Mouse (Mus musculus) myocyte (in vitro differentiated cells): ENCODE data around the gene Gm17660. TPM values are rescaled to one million over a fixed set of nuclear protein-coding genes. Genes with fewer than 3 reads are reported as not detected.

ENCODE experiments used
- H3K27me3 ChIP-seq: one replicate; pipeline ENCODE4 v1.6.1; 2011; ENCODE audit not compliant: control insufficient read depth, insufficient read depth, insufficient read length
- H3K36me3 ChIP-seq: one replicate; pipeline ENCODE4 v1.6.1; 2011; ENCODE audit not compliant: control insufficient read depth, insufficient read depth
- H3K4me2 ChIP-seq: one replicate; pipeline ENCODE4 v1.6.1; 2011; ENCODE audit warnings: low read depth, control low read depth
- H3K4me3 ChIP-seq: one replicate; pipeline ENCODE4 v1.5.1; 2011; ENCODE audit warnings: mild to moderate bottlenecking, control low read depth, moderate library complexity
- H3K79me2 ChIP-seq: one replicate; pipeline ENCODE4 v1.6.1; 2011; ENCODE audit not compliant: control insufficient read depth, insufficient read depth
- H3ac ChIP-seq: one replicate; pipeline ENCODE4 v1.6.1; 2011; ENCODE audit not compliant: control insufficient read depth, insufficient read length
- CEBPB ChIP-seq: IDR thresholded peaks from 2 replicates; pipeline ENCODE4 v1.6.1; 2011; ENCODE audit warnings: mild to moderate bottlenecking, moderate library complexity; ENCODE audit not compliant: poor library complexity, insufficient read depth, severe bottlenecking
- E2F4 ChIP-seq: IDR thresholded peaks from one replicate; pipeline ENCODE4 v1.6.1; 2011; ENCODE audit warnings: mild to moderate bottlenecking, control low read depth, moderate library complexity; ENCODE audit not compliant: insufficient read depth
- MAX ChIP-seq: IDR thresholded peaks from one replicate; pipeline ENCODE4 v1.6.1; 2011; ENCODE audit warnings: low read depth, mild to moderate bottlenecking, control low read depth
- MYOD1 ChIP-seq, 3 experiments: IDR thresholded peaks; one replicate each; pipeline ENCODE4 v1.6.1; 2011; ENCODE audit warnings: control low read depth in 2 of 3, low read depth in 2 of 3, mild to moderate bottlenecking in 2 of 3, moderate library complexity in 1 of 3; ENCODE audit not compliant: insufficient read length in 2 of 3, control insufficient read depth in 1 of 3
- MYOG ChIP-seq, 3 experiments: IDR thresholded peaks; one replicate each; pipeline ENCODE4 v1.6.1; 2011; ENCODE audit warnings: control low read depth in 2 of 3, low read depth in 2 of 3, mild to moderate bottlenecking in 2 of 3; ENCODE audit not compliant: insufficient read length in 2 of 3, control insufficient read depth in 1 of 3, insufficient read depth in 1 of 3
- POLR2A ChIP-seq: IDR thresholded peaks from one replicate; pipeline ENCODE4 v1.6.1; 2011; ENCODE audit warnings: low read depth, mild to moderate bottlenecking, control low read depth, moderate library complexity; ENCODE audit not compliant: insufficient read length
- POLR2AphosphoS2 ChIP-seq: IDR thresholded peaks from one replicate; pipeline ENCODE4 v1.6.1; 2011; ENCODE audit warnings: low read depth, control low read depth; ENCODE audit not compliant: insufficient read length
- REST ChIP-seq: IDR thresholded peaks from one replicate; pipeline ENCODE4 v1.6.1; 2011; ENCODE audit warnings: mild to moderate bottlenecking, control low read depth, moderate library complexity; ENCODE audit not compliant: insufficient read depth, insufficient read length
- SRF ChIP-seq: IDR thresholded peaks from one replicate; pipeline ENCODE4 v1.6.1; 2011; ENCODE audit warnings: low read depth; ENCODE audit not compliant: control insufficient read depth, insufficient read length
- TCF12 ChIP-seq: IDR thresholded peaks from one replicate; pipeline ENCODE4 v1.6.1; 2011; ENCODE audit warnings: mild to moderate bottlenecking, control low read depth; ENCODE audit not compliant: poor library complexity, insufficient read depth, severe bottlenecking
- TCF3 ChIP-seq: IDR thresholded peaks from one replicate; pipeline ENCODE4 v1.6.1; 2011; ENCODE audit warnings: low read depth, control low read depth; ENCODE audit not compliant: insufficient read length
- USF1 ChIP-seq: IDR thresholded peaks from one replicate; pipeline ENCODE4 v1.6.1; 2011; ENCODE audit warnings: low read depth, mild to moderate bottlenecking, control low read depth, moderate library complexity
- polyA plus RNA-seq: library from polyadenylated mRNA; unstranded; fragments of >200 nt; fragmentation: generic; extraction: Trizol; gene quantifications from one replicate; pipeline ENCODE4 v1.2.1, GENCODE M21; 2012; ENCODE audit warnings: missing spikeins

Gene Gm17660
- polyA plus RNA-seq, 1 experiment = not detected

DNA sequence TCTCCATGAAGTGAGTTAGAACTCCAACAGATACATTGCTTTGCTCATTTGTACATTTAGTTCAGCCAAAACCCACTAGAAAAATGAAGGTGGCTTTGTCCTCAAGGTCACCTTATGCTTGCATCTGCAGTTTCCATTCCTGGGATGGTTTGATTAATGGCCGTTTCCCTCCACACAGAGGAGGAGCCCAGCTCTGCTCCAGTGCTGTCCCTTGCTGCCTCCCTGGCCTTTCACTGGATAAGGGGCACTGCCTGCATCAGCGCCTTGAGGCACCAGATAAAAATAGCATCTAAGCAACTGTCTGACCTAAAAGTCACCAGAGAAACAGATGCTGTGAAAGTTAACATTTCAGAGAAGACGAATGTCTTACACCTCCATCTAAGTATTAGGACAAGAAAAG is 32.1 kb upstream of the Gm17660 start:
- H3K36me3 ChIP-seq = no peaks in the 10 kb centered on the region
- TF ChIP-seq REST (no peak), CEBPB (no peak)
- no peak overlapping the region for H3K4me2 ChIP-seq
- H3K4me3 ChIP-seq = no peak overlapping the region
- H3K79me2 ChIP-seq = no peaks in the 10 kb centered on the region
- no peak overlapping the region for H3ac ChIP-seq
- H3K27me3 ChIP-seq = no peaks in the 10 kb centered on the region

DNA sequence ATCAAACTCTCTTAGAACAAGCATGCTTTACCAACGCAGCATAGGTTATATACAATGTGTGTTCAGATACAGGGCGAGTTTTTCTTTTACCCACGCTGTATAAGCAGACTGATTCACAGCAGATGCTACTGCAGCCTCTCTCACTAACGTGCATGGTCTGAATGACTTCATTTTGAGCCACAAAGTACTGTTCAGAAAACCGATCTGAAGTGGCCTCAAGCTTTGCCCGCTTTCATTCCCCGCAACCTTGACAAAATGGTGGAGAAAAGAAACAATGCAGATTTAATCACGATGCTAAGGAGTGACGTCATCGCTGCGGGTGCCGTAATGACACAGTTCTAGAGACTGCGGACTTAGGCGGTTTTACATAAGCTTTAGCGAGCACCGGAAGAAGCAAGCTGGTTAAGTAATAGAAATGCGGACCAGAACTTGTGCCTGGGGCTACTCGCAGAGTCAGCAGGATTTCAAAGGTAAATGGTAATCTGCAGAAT is 31.5 kb upstream of the Gm17660 start:
- no peaks in the 10 kb centered on the region for H3K27me3 ChIP-seq
- H3K79me2 ChIP-seq = no peaks in the 10 kb centered on the region
- H3K4me2 ChIP-seq = no peak overlapping the region
- no peak overlapping the region for H3K4me3 ChIP-seq
- H3ac ChIP-seq = no peak overlapping the region
- no peak for TF ChIP-seq TCF12
- TF ChIP-seq E2F4 = no peak
- no peak for TF ChIP-seq REST
- TF ChIP-seq POLR2A = no peak
- TF ChIP-seq MYOD1 (IDR thresholded peaks at IDR 0.05; ENCODE audit: control insufficient read depth in 1 of 3, insufficient read length in 2 of 3, low read depth in 2 of 3) = no peak
- no peak for TF ChIP-seq SRF
- no peak for TF ChIP-seq MAX
- H3K36me3 ChIP-seq = no peaks in the 10 kb centered on the region

DNA sequence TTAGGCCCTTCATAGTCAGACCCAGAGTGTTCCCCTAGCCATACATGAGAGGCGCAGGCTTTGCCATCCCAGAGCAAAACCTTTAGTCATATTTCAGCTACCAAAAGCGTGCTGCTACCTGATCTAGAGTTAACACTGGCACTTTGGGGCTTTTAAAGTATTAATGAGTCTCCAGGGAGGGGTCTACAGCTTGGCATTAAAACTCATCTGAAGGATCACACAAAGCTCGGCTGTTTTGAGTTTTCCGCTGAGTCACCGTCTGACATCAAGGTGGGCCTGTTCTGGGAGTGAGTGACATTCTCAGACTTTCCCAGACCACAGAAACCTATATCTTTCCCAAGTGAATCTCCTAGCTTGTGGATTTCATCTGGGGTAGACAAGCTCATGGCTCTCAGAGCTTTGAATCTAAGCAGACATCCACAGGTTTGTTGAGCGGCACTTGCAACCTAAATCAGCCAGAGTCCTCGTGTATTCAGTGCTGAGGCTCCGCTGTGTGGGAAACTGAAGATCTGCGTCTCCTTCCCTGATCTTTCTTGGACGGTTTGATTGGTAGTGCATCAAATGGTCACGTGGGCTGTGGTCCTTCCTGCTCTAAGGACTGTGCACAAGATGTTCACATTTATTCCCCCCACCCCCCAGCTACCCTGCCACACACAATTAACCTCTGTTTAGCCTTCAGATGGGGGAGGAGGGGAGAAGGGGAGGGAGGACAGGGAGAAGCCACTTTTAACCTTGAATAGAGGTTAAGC is 30.9 kb upstream of the Gm17660 start:
- no peaks in the 10 kb centered on the region for H3K79me2 ChIP-seq
- H3ac ChIP-seq = no peak overlapping the region
- no peak overlapping the region for H3K4me3 ChIP-seq
- no peak overlapping the region for H3K4me2 ChIP-seq
- H3K27me3 ChIP-seq = no peaks in the 10 kb centered on the region
- no peaks in the 10 kb centered on the region for H3K36me3 ChIP-seq
- TF ChIP-seq CEBPB (no peak), MYOG (IDR thresholded peaks at IDR 0.05; ENCODE audit: control insufficient read depth in 1 of 3, insufficient read depth in 1 of 3, insufficient read length in 2 of 3, low read depth in 2 of 3) (no peak), SRF (no peak), USF1 (no peak), MAX (no peak), POLR2AphosphoS2 (no peak), TCF3 (no peak), MYOD1 (IDR thresholded peaks at IDR 0.05; ENCODE audit: control insufficient read depth in 1 of 3, insufficient read length in 2 of 3, low read depth in 2 of 3) (no peak), TCF12 (no peak), E2F4 (no peak), POLR2A (no peak), REST (no peak)

DNA sequence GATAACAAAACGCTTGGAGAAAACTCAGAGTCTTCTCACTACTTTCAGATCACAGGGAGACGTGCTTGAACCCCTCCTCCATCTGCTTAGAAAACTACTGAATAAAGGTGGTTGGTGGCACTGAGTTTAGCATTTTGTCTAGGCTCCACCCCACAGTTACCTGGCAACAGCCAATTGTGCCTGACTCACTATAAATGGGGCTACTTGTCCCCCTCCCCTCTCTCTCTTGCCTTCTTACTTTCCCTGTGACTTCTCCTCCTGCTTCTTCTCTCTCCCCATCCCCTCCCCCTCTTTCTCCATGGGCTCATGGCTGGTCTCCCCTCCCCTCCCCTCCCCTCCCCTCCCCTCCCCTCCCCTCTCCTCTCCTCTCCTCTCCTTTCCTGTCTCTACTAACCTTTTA is 26.7 kb upstream of the Gm17660 start:
- Histone ChIP-seq H3K36me3 (no peaks in the 10 kb centered on the region), H3K4me2 (no peak overlapping the region), H3K4me3 (no peak overlapping the region), H3K79me2 (no peaks in the 10 kb centered on the region), H3ac (no peak overlapping the region), H3K27me3 (peaks cover 9% of the 10 kb centered on the region)
- TF ChIP-seq TCF12 (no peak), CEBPB (no peak), E2F4 (no peak), POLR2A (no peak), POLR2AphosphoS2 (no peak), MAX (no peak), REST (no peak)

DNA sequence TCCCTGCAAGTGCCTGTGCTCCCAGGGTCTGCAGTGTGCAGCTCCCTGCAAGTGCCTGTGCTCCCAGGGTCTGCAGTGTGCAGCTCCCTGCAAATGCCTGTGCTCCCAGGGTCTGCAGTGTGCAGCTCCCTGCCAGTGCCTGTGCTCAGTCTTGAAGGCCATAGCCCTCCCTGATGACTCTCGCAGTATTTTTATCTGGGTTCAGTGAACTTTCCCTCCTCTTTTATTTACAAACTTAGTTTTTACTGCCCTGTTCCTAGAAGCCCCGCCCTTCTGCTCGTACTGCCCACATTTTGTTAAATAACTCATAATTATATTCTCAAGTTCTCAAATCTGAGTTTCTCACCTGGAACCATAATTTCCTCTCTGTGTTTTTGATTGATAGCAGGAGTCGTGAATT is 25.8 kb upstream of the Gm17660 start:
- no peak for TF ChIP-seq MAX
- no peaks in the 10 kb centered on the region for H3K79me2 ChIP-seq
- no peak overlapping the region for H3K4me2 ChIP-seq

More for the DNA sequence above, 25.8 kb upstream of the Gm17660 start:
- Histone ChIP-seq H3K27me3 (peaks cover 9% of the 10 kb centered on the region), H3ac (no peak overlapping the region), H3K36me3 (no peaks in the 10 kb centered on the region), H3K4me3 (no peak overlapping the region)
